Mouse (Mus musculus): Measurements from ENCODE around the gene Cdh26. TPM values are rescaled to one million over a fixed set of nuclear protein-coding genes. Genes with fewer than 3 reads are reported as not detected.

Cdh26 gene
- polyA plus RNA-seq (2014; fragmentation: Nextera tagmentation; extraction: Ambion mirVana) = 0.73 and 0.86 TPM in 2 replicates

DNA sequence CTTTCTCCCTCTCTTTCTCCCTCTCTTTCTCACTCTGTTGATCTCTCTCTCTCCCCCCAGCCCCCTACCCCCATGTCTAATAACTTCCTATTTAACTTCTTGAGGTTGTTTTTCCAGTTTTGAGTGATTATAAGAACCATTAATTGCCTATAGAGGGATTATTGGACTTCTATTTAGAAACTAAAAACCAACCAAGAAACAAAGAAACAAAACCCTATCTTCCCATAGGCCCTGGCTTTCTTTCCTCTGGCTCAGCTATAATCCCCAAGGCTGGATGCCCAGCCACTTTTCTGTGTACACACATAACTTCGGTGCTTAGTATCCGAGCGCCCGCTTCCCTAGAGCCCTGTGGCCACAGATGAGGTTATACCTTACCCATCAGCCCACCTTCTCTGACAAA is at the start of gene Cdh26:
Cdh26 (plus strand) TSS at position 301 of the 400 bp plus-strand sequence.
- no peak for DNase-seq (ENCODE audit: low spot score)
- Histone ChIP-seq H3K4me3 (ENCODE audit: low read depth, low read length) (no peak within 1 kb of the TSS), H3K4me1 (replicated peaks; ENCODE audit: control insufficient read depth, insufficient read depth, low read length) (peaks cover 3% of the 10 kb centered on the region), H3K27ac (ENCODE audit: low read depth) (no peak within 1 kb of the TSS), H3K36me3 (ENCODE audit: control insufficient read depth, insufficient read depth, low read length) (no peaks in the 10 kb centered on the region), H3K9me3 (ENCODE audit: control insufficient read depth, low read length) (no peaks in the 10 kb centered on the region), H3K27me3 (replicated peaks; ENCODE audit: control insufficient read depth, insufficient read depth, low read length) (no peaks in the 10 kb centered on the region), H3K4me2 (ENCODE audit: low read length) (no peak within 1 kb of the TSS), H3K9ac (ENCODE audit: low read length) (no peak within 1 kb of the TSS)
- no peak; the same call in 1 of the 2 replicates for ATAC-seq (replicated peaks; ENCODE audit: low FRiP score, low TSS enrichment, low read depth)
- 87% methylated on average over 4 of the region's 4 CpGs for WGBS

DNA sequence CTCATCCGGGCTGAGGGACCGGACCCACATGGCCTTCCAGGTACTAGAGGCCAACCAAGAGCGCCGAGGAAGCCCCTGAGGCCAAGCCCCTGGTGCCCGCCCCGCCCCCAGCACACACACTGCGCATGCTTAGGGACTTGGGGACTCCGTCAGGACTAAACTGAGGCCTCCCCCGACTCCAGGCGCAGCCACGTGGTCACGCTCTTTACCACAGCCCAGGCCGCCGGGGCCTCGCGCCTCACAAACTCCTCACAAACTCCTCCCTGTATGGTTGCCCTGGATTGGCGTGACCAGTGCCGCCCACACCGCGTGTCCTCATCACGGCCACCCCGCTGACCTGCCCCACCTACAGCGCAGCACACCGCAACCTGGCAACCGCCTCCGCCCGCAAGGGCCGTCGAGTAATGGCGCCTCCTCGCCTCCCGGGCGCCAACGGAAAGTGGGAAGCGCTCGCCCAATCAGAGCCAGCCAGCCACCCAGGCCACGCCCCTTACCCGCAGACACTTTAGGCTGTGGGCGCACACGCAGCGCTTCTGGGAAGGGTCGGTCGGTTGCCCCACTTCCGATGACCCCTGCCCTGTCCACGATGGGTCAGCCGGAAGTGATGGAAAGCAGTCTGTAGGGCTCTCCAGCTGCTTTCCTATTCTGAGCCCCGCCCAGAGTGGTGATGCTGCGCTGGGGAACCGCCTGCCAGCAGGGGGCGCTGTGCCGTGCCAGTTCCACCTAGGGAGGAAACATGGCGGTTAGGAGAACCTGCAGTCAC is 23.1 kb upstream of the Cdh26 start, which contains the start of gene Sycp2:
Sycp2 (minus strand) TSS at position 633 of the 763 bp plus-strand sequence.
- Histone ChIP-seq H3K4me1 (replicated peaks; ENCODE audit: control insufficient read depth, insufficient read depth, low read length) (peaks cover 7% of the 10 kb centered on the region; the same call in 1 of the 2 replicates), H3K27me3 (replicated peaks; ENCODE audit: control insufficient read depth, insufficient read depth, low read length) (no peaks in the 10 kb centered on the region), H3K4me3 (ENCODE audit: low read depth, low read length) (no peak within 1 kb of the TSS), H3K9ac (ENCODE audit: low read length) (no peak within 1 kb of the TSS), H3K36me3 (ENCODE audit: control insufficient read depth, insufficient read depth, low read length) (no peaks in the 10 kb centered on the region), H3K4me2 (ENCODE audit: low read length) (no peak within 1 kb of the TSS), H3K27ac (ENCODE audit: low read depth) (no peak within 1 kb of the TSS), H3K9me3 (ENCODE audit: control insufficient read depth, low read length) (peaks cover 3% of the 10 kb centered on the region; the same call in 1 of the 2 replicates)
- 82% methylated on average over 51 of the region's 52 CpGs for WGBS
- DNase-seq (ENCODE audit: low spot score) = no peak
- ATAC-seq (replicated peaks; ENCODE audit: low FRiP score, low TSS enrichment, low read depth) = no peak; the same call in 1 of the 2 replicates

DNA sequence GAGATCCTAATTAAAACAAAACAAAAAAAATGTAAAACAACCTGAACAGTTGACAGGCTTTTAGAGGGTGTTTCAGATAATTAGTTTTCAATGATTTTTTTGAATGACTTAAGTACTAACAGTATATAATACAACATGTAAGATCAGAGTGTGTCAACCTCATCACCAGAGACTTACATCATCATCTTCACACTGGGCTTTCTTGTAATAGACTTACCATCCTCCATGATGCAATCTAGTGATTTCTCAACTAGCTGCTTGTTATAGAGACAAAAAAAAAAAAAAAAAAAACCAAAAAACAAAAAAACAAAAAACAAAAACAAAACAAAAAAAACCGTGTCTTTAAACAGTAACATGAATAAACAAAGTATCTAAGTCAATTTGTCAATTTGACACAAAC is 21.3 kb upstream of the Cdh26 start:
- Histone ChIP-seq H3K9me3 (ENCODE audit: control insufficient read depth, low read length) (peaks cover 3% of the 10 kb centered on the region; the same call in 1 of the 2 replicates), H3K9ac (ENCODE audit: low read length) (no peak overlapping the region), H3K27me3 (replicated peaks; ENCODE audit: control insufficient read depth, insufficient read depth, low read length) (no peaks in the 10 kb centered on the region), H3K4me3 (ENCODE audit: low read depth, low read length) (no peak overlapping the region), H3K36me3 (ENCODE audit: control insufficient read depth, insufficient read depth, low read length) (no peaks in the 10 kb centered on the region), H3K4me2 (ENCODE audit: low read length) (no peak overlapping the region), H3K27ac (ENCODE audit: low read depth) (no peak overlapping the region), H3K4me1 (replicated peaks; ENCODE audit: control insufficient read depth, insufficient read depth, low read length) (peaks cover 7% of the 10 kb centered on the region; the same call in 1 of the 2 replicates)
- 23% methylated on average over 1 of the region's 1 CpGs for WGBS
- no peak for ATAC-seq (replicated peaks; ENCODE audit: low FRiP score, low TSS enrichment, low read depth)
- DNase-seq (ENCODE audit: low spot score) = no peak

DNA sequence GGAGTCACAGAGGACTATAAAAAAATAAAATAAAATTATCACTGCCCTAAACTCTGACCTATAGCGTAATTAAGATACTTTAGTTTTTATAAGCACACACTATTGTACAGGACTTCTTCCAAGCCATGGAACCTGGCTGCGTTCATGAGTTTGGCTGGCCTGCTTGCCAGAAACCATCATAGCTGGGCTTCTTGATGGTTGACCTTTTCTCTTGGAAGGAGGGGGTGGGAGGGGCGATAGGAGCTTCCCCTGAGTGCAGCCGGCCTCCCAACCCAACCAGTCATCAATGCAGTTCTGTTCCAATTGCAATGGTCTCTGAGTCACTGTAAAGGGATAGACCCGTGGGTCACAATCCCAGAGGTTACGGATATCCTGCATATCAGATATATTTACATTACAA is 20.0 kb upstream of the Cdh26 start:
- H3K36me3 ChIP-seq (ENCODE audit: control insufficient read depth, insufficient read depth, low read length) = no peaks in the 10 kb centered on the region

DNA sequence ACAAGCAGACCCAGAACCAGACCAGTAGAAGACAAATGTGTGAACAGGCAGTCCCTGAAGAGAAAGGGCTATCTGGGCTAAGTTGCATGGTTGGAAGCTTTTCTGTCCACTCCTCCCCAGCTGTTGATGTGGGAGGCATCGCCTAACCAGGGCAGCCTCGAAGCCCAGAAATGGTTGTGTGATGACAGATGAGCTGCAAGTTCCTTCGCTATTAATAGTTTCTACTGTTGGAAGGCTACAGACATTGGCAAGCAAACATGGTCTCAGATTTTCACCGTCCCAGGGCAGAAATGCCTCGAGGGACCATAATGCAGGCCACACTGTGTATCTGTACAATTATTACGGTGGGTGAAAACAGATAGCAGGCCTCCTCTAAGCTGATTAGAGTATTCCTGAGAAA is 17.7 kb upstream of the Cdh26 start:
- peak overlapping the region; percentile 99 for H3K4me2 ChIP-seq (ENCODE audit: low read length)
- peaks cover 23% of the 10 kb centered on the region for H3K4me1 ChIP-seq (replicated peaks; ENCODE audit: control insufficient read depth, insufficient read depth, low read length)
- H3K9me3 ChIP-seq (ENCODE audit: control insufficient read depth, low read length) = no peaks in the 10 kb centered on the region
- H3K27ac ChIP-seq (ENCODE audit: low read depth) = no peak overlapping the region
- H3K36me3 ChIP-seq (ENCODE audit: control insufficient read depth, insufficient read depth, low read length) = no peaks in the 10 kb centered on the region
- DNase-seq (ENCODE audit: low spot score) = peak; percentile 52
- H3K4me3 ChIP-seq (ENCODE audit: low read depth, low read length) = peak overlapping the region; percentile 64; the same call in 1 of the 2 replicates
- WGBS = 47% methylated on average over 6 of the region's 6 CpGs
- no peak for ATAC-seq (replicated peaks; ENCODE audit: low FRiP score, low TSS enrichment, low read depth)
- no peak overlapping the region for H3K9ac ChIP-seq (ENCODE audit: low read length)
- no peaks in the 10 kb centered on the region for H3K27me3 ChIP-seq (replicated peaks; ENCODE audit: control insufficient read depth, insufficient read depth, low read length)

More for the DNA sequence above, 20.0 kb upstream of the Cdh26 start:
- Histone ChIP-seq H3K9me3 (ENCODE audit: control insufficient read depth, low read length) (peaks cover 3% of the 10 kb centered on the region; the same call in 1 of the 2 replicates), H3K4me1 (replicated peaks; ENCODE audit: control insufficient read depth, insufficient read depth, low read length) (peaks cover 11% of the 10 kb centered on the region), H3K27me3 (replicated peaks; ENCODE audit: control insufficient read depth, insufficient read depth, low read length) (no peaks in the 10 kb centered on the region), H3K9ac (ENCODE audit: low read length) (no peak overlapping the region), H3K27ac (ENCODE audit: low read depth) (no peak overlapping the region), H3K4me3 (ENCODE audit: low read depth, low read length) (no peak overlapping the region), H3K4me2 (ENCODE audit: low read length) (no peak overlapping the region)
- no peak for ATAC-seq (replicated peaks; ENCODE audit: low FRiP score, low TSS enrichment, low read depth)
- WGBS = 73% methylated on average over 6 of the region's 6 CpGs
- DNase-seq (ENCODE audit: low spot score) = no peak

DNA sequence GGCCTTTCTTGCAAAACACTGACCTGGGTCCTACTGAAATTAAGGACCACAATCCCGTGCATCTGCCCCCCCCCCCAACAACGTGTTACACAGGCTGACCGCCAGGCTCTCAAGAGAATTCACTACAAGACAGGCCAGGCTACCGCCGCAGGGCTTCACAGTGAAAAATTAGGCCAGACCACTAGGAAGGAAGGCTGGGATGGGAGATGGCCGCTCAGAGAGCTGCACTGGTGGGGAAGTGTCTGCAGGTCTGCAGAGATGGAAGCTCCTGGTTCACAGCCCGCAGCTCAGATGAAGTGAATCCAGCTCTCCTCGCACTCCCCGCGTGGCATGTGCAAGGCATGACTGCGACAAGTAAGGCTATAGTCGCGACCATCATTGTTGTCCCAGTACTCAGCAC is 17.2 kb upstream of the Cdh26 start:
- no peak for DNase-seq (ENCODE audit: low spot score)
- H3K4me3 ChIP-seq (ENCODE audit: low read depth, low read length) = peak overlapping the region; percentile 64

DNA sequence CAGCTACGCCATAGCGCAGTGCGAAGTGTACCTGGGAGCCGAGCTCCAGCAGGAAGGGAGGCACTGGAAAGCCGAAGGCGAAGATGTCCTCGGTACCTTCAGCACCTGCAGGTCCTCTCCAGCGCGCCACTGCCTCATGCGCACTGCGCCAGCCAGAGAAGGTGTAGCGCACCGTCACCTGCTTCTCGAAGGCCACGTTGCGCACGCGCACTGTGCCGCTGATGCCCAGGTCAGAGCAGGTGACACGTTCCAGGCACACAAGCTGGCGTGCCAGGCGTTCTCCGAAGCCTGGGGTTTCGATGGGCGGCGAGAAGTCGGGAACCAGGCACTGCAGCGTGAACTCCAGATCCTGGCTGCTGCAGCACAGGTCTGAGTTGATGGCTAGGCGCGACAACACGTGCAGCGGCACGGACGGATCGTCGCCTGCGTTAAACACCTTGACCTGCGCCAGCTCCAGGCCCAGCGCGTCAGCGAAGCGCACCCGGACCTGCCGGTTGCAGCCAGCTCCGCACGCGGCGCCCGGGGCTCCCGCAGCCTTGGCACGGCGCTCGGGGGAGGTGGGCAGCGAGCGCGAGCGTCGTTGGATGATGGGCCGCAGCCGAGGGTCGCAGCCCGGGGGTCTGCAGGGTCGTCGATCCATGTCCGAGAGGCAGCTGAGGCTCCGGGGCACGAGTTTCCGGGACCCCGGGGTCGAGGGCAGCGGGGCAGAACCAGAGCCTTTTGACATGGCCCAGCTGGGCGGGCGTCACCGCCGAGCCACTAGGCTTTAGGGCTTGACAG is 16.7 kb upstream of the Cdh26 start:
- H3K27ac ChIP-seq (ENCODE audit: low read depth) = peak overlapping the region; percentile 81; the same call in 1 of the 2 replicates
- peak; percentile 69 for DNase-seq (ENCODE audit: low spot score)

More for the DNA sequence above, 17.2 kb upstream of the Cdh26 start:
- no peak overlapping the region for H3K27ac ChIP-seq (ENCODE audit: low read depth)
- 0 out of 2 replicates have a peak overlapping the region, but pooled peaks have one; percentile 66 for H3K9ac ChIP-seq (ENCODE audit: low read length)
- H3K27me3 ChIP-seq (replicated peaks; ENCODE audit: control insufficient read depth, insufficient read depth, low read length) = no peaks in the 10 kb centered on the region
- ATAC-seq (replicated peaks; ENCODE audit: low FRiP score, low TSS enrichment, low read depth) = 0 out of 2 replicates have a peak, but pooled peaks have one; percentile 1
- WGBS = 57% methylated on average over 13 of the region's 13 CpGs
- peaks cover 1% of the 10 kb centered on the region; the same call in 1 of the 2 replicates for H3K36me3 ChIP-seq (ENCODE audit: control insufficient read depth, insufficient read depth, low read length)
- peak overlapping the region; percentile 99 for H3K4me2 ChIP-seq (ENCODE audit: low read length)
- H3K9me3 ChIP-seq (ENCODE audit: control insufficient read depth, low read length) = no peaks in the 10 kb centered on the region
- H3K4me1 ChIP-seq (replicated peaks; ENCODE audit: control insufficient read depth, insufficient read depth, low read length) = peaks cover 23% of the 10 kb centered on the region

More for the DNA sequence above, 16.7 kb upstream of the Cdh26 start:
- Histone ChIP-seq H3K9ac (ENCODE audit: low read length) (peak overlapping the region; percentile 66), H3K27me3 (replicated peaks; ENCODE audit: control insufficient read depth, insufficient read depth, low read length) (no peaks in the 10 kb centered on the region), H3K9me3 (ENCODE audit: control insufficient read depth, low read length) (no peaks in the 10 kb centered on the region), H3K4me3 (ENCODE audit: low read depth, low read length) (peak overlapping the region; percentile 64), H3K4me1 (replicated peaks; ENCODE audit: control insufficient read depth, insufficient read depth, low read length) (peaks cover 23% of the 10 kb centered on the region), H3K36me3 (ENCODE audit: control insufficient read depth, insufficient read depth, low read length) (peaks cover 6% of the 10 kb centered on the region; the same call in 1 of the 2 replicates), H3K4me2 (ENCODE audit: low read length) (peak overlapping the region; percentile 99)
- peak; percentile 24 for ATAC-seq (replicated peaks; ENCODE audit: low FRiP score, low TSS enrichment, low read depth)
- WGBS = 10% methylated on average over 75 of the region's 75 CpGs
